Mouse (Mus musculus) heart, postnatal 0 days (tissue): ENCODE measurements around the gene Edn3.

Experiments
- CTCF ChIP-seq: IDR thresholded peaks from 2 replicates; pipeline ENCODE4 v1.5.1; 2016; ENCODE audit warnings: antibody characterized with exemption, control low read depth, low read depth
- EP300 ChIP-seq: IDR thresholded peaks from 2 replicates; pipeline ENCODE4 v1.6.1; 2016; ENCODE audit warnings: antibody characterized with exemption, low read depth

DNA sequence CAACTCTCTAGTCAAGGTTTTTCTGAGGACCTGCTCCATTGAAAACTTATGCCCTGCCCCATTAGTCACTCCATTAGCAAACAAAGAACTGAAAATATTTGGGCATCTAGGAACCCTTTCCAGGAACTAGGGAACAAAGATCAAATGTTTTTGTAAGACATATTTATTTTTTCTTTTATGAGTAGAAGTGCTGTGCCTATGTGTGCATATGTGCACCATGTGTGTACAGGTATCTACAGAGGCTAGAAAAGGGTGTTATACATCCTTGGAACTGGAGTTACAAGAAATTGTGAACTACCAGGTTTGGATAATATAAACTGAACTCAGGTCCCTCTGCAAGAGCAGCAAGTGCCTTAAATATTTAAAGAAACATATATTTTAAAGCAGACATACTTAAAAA lies 28.4 kb downstream of the Edn3 start:
- TF ChIP-seq CTCF (no peak), EP300 (no peak)
